17 mouse cellular contexts compared by ENCODE assay signal in genomic region chr11:51632130-51632753, GRCm38 (mm10). TPM values are rescaled to one million over a fixed set of nuclear protein-coding genes. Genes with fewer than 3 reads are reported as not detected.
DNase-seq lines count a peak whose midpoint lies in the region; ATAC-seq and TF ChIP-seq lines count a peak whose summit lies in the region.
"Had no signal": no experiment of that assay in that cellular context is flagged by ENCODE, and none has a peak within 500 bp of the region (broad histone marks: within the 10 kb centered on the region; RNA-seq: fewer than 3 reads in every experiment).

No protein-coding gene starts in this region.

- TF ChIP-seq CTCF in Patski (IDR thresholded peaks at IDR 0.05): no peak

- peaks cover 20% of the 10 kb centered on the region for H3K36me3 ChIP-seq in embryonic facial prominence, embryonic 13.5 days
- H3K36me3 ChIP-seq in embryonic facial prominence, embryonic 10.5 days (replicated peaks): peaks cover 28% of the 10 kb centered on the region
- peaks cover 4% of the 10 kb centered on the region; the same call in 1 of the 2 replicates for H3K36me3 ChIP-seq in liver, embryonic 16.5 days (ENCODE audit: control insufficient read depth, insufficient read depth)
- H3K36me3 ChIP-seq in forebrain, embryonic 10.5 days (replicated peaks): peaks cover 35% of the 10 kb centered on the region

- 0 out of 2 replicates have a peak overlapping the region, but pooled peaks have one; percentile 8 for H3K9ac ChIP-seq in embryonic facial prominence, embryonic 13.5 days
- H3K9ac ChIP-seq in liver, embryonic 16.5 days (ENCODE audit: low read depth, low read length): no peak overlapping the region
- H3K9ac ChIP-seq: heart, embryonic 13.5 days; lung, embryonic 15.5 days; midbrain, embryonic 12.5 days had no signal

- CTCF ChIA-PET in Patski (lab: Charles Lee): interaction anchor here (0.9 to 1.7 kb wide), 6 partner anchors 14 to 54 kb away, joined by 3 to 5 read pairs (median 3); no protein-coding TSS in a partner anchor

- in situ Hi-C loops in Patski (cut with MboI; ENCODE audit: low pct_unique_long_range_greater_than_20kb): no loop called here

- H3K27ac ChIP-seq in embryonic facial prominence, embryonic 13.5 days: no peak overlapping the region
- H3K27ac ChIP-seq in embryonic facial prominence, embryonic 10.5 days (replicated peaks): no peak overlapping the region
- H3K27ac ChIP-seq in liver, embryonic 16.5 days (ENCODE audit: low read length): 0 out of 2 replicates have a peak overlapping the region, but pooled peaks have one; percentile 17
- no peak overlapping the region for H3K27ac ChIP-seq in forebrain, embryonic 10.5 days
- H3K27ac ChIP-seq: heart, embryonic 13.5 days; lung, embryonic 15.5 days; midbrain, embryonic 12.5 days had no signal

- DNase-seq in embryonic facial prominence, embryonic 10.5 days (ENCODE audit: low spot score): no peak
- no peak for DNase-seq in liver
- peak; percentile 89 for DNase-seq in Patski (ENCODE audit: low read depth, low spot score)
- DNase-seq in kidney, postnatal 14 days: peak; percentile 51
- DNase-seq in forebrain, embryonic 10.5 days (ENCODE audit: extremely low spot score, low spot score): no peak
- DNase-seq in frontal cortex, postnatal 25 days (ENCODE audit: low spot score in 2 of 2): no peak
- DNase-seq: B cell, adult 2 months; cerebellum, postnatal 14 days; gastrocnemius, postnatal 14 days; retina, postnatal 1 day; thymus, adult 18-20 months had no signal

- no peaks in the 10 kb centered on the region for H3K9me3 ChIP-seq in embryonic facial prominence, embryonic 13.5 days
- no peaks in the 10 kb centered on the region for H3K9me3 ChIP-seq in embryonic facial prominence, embryonic 10.5 days
- H3K9me3 ChIP-seq in liver, embryonic 16.5 days (replicated peaks; ENCODE audit: control insufficient read depth, low read length): no peaks in the 10 kb centered on the region
- H3K9me3 ChIP-seq in forebrain, embryonic 10.5 days: no peaks in the 10 kb centered on the region
- H3K9me3 ChIP-seq: heart, embryonic 13.5 days; lung, embryonic 15.5 days; midbrain, embryonic 12.5 days had no signal

- POLR2A ChIA-PET in Patski (lab: Charles Lee): interaction anchor here (0.5 to 1.7 kb wide), 3 partner anchors 18 to 728 kb away, joined by 3 to 9 read pairs (median 4); partner anchors contain the start of genes D930048N14Rik and N4bp3

- peaks cover 16% of the 10 kb centered on the region for H3K4me1 ChIP-seq in embryonic facial prominence, embryonic 13.5 days
- peaks cover 18% of the 10 kb centered on the region for H3K4me1 ChIP-seq in embryonic facial prominence, embryonic 10.5 days
- H3K4me1 ChIP-seq in liver, embryonic 16.5 days (ENCODE audit: control insufficient read depth, low read depth, low read length): peaks cover 20% of the 10 kb centered on the region
- H3K4me1 ChIP-seq in forebrain, embryonic 10.5 days: peaks cover 27% of the 10 kb centered on the region

- H3K4me2 ChIP-seq in embryonic facial prominence, embryonic 13.5 days: no peak overlapping the region
- no peak overlapping the region for H3K4me2 ChIP-seq in liver, embryonic 16.5 days (ENCODE audit: low read depth, low read length)
- H3K4me2 ChIP-seq: heart, embryonic 13.5 days; lung, embryonic 15.5 days; midbrain, embryonic 12.5 days had no signal

- ATAC-seq in embryonic facial prominence, embryonic 13.5 days (ENCODE audit: insufficient number of reproducible peaks, insufficient read depth, low FRiP score, low TSS enrichment, low read depth): no peak
- ATAC-seq in liver, embryonic 16.5 days (ENCODE audit: low read depth): no peak
- ATAC-seq in Patski: peak; percentile 36
- ATAC-seq: forebrain, embryonic 16.5 days had no signal

- H3K4me3 ChIP-seq in embryonic facial prominence, embryonic 13.5 days: no peak overlapping the region
- no peak overlapping the region for H3K4me3 ChIP-seq in embryonic facial prominence, embryonic 10.5 days
- H3K4me3 ChIP-seq in liver, embryonic 16.5 days (ENCODE audit: low read depth, low read length): no peak overlapping the region
- no peak overlapping the region for H3K4me3 ChIP-seq in forebrain, embryonic 10.5 days
- H3K4me3 ChIP-seq: heart, embryonic 13.5 days; lung, embryonic 15.5 days; midbrain, embryonic 12.5 days had no signal

- H3K27me3 ChIP-seq in embryonic facial prominence, embryonic 13.5 days: no peaks in the 10 kb centered on the region
- no peaks in the 10 kb centered on the region for H3K27me3 ChIP-seq in embryonic facial prominence, embryonic 10.5 days (replicated peaks; ENCODE audit: low read depth, poor library complexity, severe bottlenecking)
- no peaks in the 10 kb centered on the region for H3K27me3 ChIP-seq in liver, embryonic 16.5 days (ENCODE audit: control insufficient read depth, insufficient read depth, low read depth, low read length)
- H3K27me3 ChIP-seq in Patski: no peaks in the 10 kb centered on the region
- H3K27me3 ChIP-seq in forebrain, embryonic 10.5 days (ENCODE audit: poor library complexity, severe bottlenecking): no peaks in the 10 kb centered on the region
- H3K27me3 ChIP-seq: heart, embryonic 13.5 days; lung, embryonic 15.5 days had no signal

- WGBS in embryonic facial prominence, embryonic 13.5 days: 84% methylated on average over 6 of the region's 6 CpGs
- WGBS in embryonic facial prominence, embryonic 10.5 days: 90% methylated on average over 6 of the region's 6 CpGs
- 56% methylated on average over 6 of the region's 6 CpGs for WGBS in liver, embryonic 16.5 days (ENCODE audit: insufficient replicate concordance)
- 92% methylated on average over 6 of the region's 6 CpGs for WGBS in forebrain, embryonic 10.5 days

RNA-seq across cellular contexts. Expression of gene Rmnd5b, which starts 3.5 kb away (rescaled TPM):
- 49.3 and 49.9 TPM in 2 replicates for polyA plus RNA-seq in embryonic facial prominence, embryonic 13.5 days (2015; fragmentation: Nextera tagmentation; extraction: Ambion mirVana)
- polyA plus RNA-seq in embryonic facial prominence, embryonic 10.5 days (2016; fragmentation: Nextera tagmentation; extraction: Ambion mirVana): 32.7 and 38.1 TPM in 2 replicates
- 16.6 and 17.7 TPM in 2 replicates for polyA plus RNA-seq in liver, embryonic 16.5 days (2015; fragmentation: Nextera tagmentation; extraction: Ambion mirVana)
- polyA plus RNA-seq in Patski (2021): 49.4 TPM
- 37.2 and 39.1 TPM in 2 replicates for polyA plus RNA-seq in forebrain, embryonic 10.5 days (2016; fragmentation: Nextera tagmentation; extraction: Ambion mirVana)

RNA-seq across cellular contexts. Expression of gene Nhp2, which starts 12.7 kb away (rescaled TPM):
- 135 and 151 TPM in 2 replicates for polyA plus RNA-seq in embryonic facial prominence, embryonic 13.5 days (2015; fragmentation: Nextera tagmentation; extraction: Ambion mirVana)
- polyA plus RNA-seq in embryonic facial prominence, embryonic 10.5 days (2016; fragmentation: Nextera tagmentation; extraction: Ambion mirVana): 260 and 276 TPM in 2 replicates
- 69.5 and 79.3 TPM in 2 replicates for polyA plus RNA-seq in liver, embryonic 16.5 days (2015; fragmentation: Nextera tagmentation; extraction: Ambion mirVana)
- polyA plus RNA-seq in Patski (2021): 69.0 TPM
- 273 and 279 TPM in 2 replicates for polyA plus RNA-seq in forebrain, embryonic 10.5 days (2016; fragmentation: Nextera tagmentation; extraction: Ambion mirVana)

RNA-seq across cellular contexts. Expression of gene N4bp3, which starts 18.4 kb away (rescaled TPM):
- polyA plus RNA-seq in embryonic facial prominence, embryonic 13.5 days (2015; fragmentation: Nextera tagmentation; extraction: Ambion mirVana): 19.0 and 21.2 TPM in 2 replicates
- 15.8 and 17.4 TPM in 2 replicates for polyA plus RNA-seq in embryonic facial prominence, embryonic 10.5 days (2016; fragmentation: Nextera tagmentation; extraction: Ambion mirVana)
- 2.8 and 3.9 TPM in 2 replicates for polyA plus RNA-seq in liver, embryonic 16.5 days (2015; fragmentation: Nextera tagmentation; extraction: Ambion mirVana)
- 25.0 TPM for polyA plus RNA-seq in Patski (2021)
- 19.4 and 21.1 TPM in 2 replicates for polyA plus RNA-seq in forebrain, embryonic 10.5 days (2016; fragmentation: Nextera tagmentation; extraction: Ambion mirVana)

RNA-seq across cellular contexts. Expression of gene D930048N14Rik, which starts 18.5 kb away (rescaled TPM):
- 2.6 and 3.4 TPM in 2 replicates for polyA plus RNA-seq in embryonic facial prominence, embryonic 13.5 days (2015; fragmentation: Nextera tagmentation; extraction: Ambion mirVana)
- 1.6 and 2.4 TPM in 2 replicates for polyA plus RNA-seq in embryonic facial prominence, embryonic 10.5 days (2016; fragmentation: Nextera tagmentation; extraction: Ambion mirVana)
- polyA plus RNA-seq in liver, embryonic 16.5 days (2015; fragmentation: Nextera tagmentation; extraction: Ambion mirVana): 0.44 and 0.46 TPM in 2 replicates
- 8.3 TPM for polyA plus RNA-seq in Patski (2021)
- 1.6 and 2.0 TPM in 2 replicates for polyA plus RNA-seq in forebrain, embryonic 10.5 days (2016; fragmentation: Nextera tagmentation; extraction: Ambion mirVana)

RNA-seq across cellular contexts. Expression of gene Hnrnpab, which starts 25.6 kb away (rescaled TPM):
- 458 and 524 TPM in 2 replicates for polyA plus RNA-seq in embryonic facial prominence, embryonic 13.5 days (2015; fragmentation: Nextera tagmentation; extraction: Ambion mirVana)
- 636 and 666 TPM in 2 replicates for polyA plus RNA-seq in embryonic facial prominence, embryonic 10.5 days (2016; fragmentation: Nextera tagmentation; extraction: Ambion mirVana)
- polyA plus RNA-seq in liver, embryonic 16.5 days (2015; fragmentation: Nextera tagmentation; extraction: Ambion mirVana): 130 and 132 TPM in 2 replicates
- 520 TPM for polyA plus RNA-seq in Patski (2021)
- 597 and 634 TPM in 2 replicates for polyA plus RNA-seq in forebrain, embryonic 10.5 days (2016; fragmentation: Nextera tagmentation; extraction: Ambion mirVana)

Comparison
In these comparisons a context has a peak if more than half of its experiments do, and no peak if none do; other contexts are left out.
1. DNase-seq: peak in Patski (single experiment) and kidney, postnatal 14 days (single experiment); none in embryonic facial prominence, embryonic 10.5 days (single experiment), liver (single experiment), forebrain, embryonic 10.5 days (single experiment) and frontal cortex, postnatal 25 days (0 of 2).